Comparison of ENCODE assay signal across 18 mouse cellular contexts in the genomic region with DNA sequence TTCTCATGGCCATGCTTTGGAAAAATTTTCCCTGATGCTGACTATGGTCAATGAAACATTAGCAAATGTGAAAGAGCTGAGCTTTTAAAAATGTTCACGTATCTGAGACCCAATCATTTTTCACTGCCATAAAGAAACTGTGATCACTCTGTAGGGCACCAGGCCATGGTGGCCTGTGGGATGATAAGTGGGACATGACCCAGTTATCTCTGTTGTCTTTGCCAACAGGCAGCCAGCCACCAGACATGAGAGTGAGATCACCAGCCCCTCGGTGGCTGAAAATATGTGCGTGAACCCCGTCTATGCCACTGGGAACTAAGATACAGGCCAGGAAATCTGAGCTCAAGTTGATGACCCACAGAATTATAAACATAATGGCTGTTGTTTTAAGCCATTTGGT. TPM values are rescaled to one million over a fixed set of nuclear protein-coding genes. Genes with fewer than 3 reads are reported as not detected.
DNase-seq lines count a peak whose midpoint lies in the region; ATAC-seq and TF ChIP-seq lines count a peak whose summit lies in the region.
"Had no signal": no experiment of that assay in that cellular context is flagged by ENCODE, and none has a peak within 500 bp of the region (broad histone marks: within the 10 kb centered on the region; RNA-seq: fewer than 3 reads in every experiment).

No protein-coding gene starts in this region.

- no peaks in the 10 kb centered on the region for H3K4me1 ChIP-seq in cerebellum, adult 2 months (ENCODE audit: control insufficient read depth, insufficient read depth, low read length)
- H3K4me1 ChIP-seq: hindbrain, embryonic 13.5 days; intestine, embryonic 15.5 days; kidney, embryonic 15.5 days; limb, embryonic 12.5 days; neural tube, embryonic 13.5 days had no signal

- WGBS in cerebellum, adult 2 months, result 6% methylated on average over 4 of the region's 4 CpGs

- no peaks in the 10 kb centered on the region for H3K27me3 ChIP-seq in cerebellum, adult 2 months (ENCODE audit: control insufficient read depth, insufficient read depth, low read length)
- H3K27me3 ChIP-seq: hindbrain, embryonic 13.5 days; intestine, embryonic 15.5 days; kidney, embryonic 15.5 days; limb, embryonic 12.5 days; megakaryocyte, embryonic 14.5 days; neural tube, embryonic 13.5 days had no signal

- peak; percentile 11 to 45 for DNase-seq in cerebellum, adult 2 months
- no peak for DNase-seq in cerebellum, adult 9-10 months
- DNase-seq in heart, adult 18-20 months, result peak; percentile 41 to 45
- no peak for DNase-seq in heart, adult 8-10 months (ENCODE audit: low spot score)
- DNase-seq in heart, postnatal 4 days, result peak; percentile 55
- DNase-seq in right cerebral cortex, postnatal 36 days (ENCODE audit: low spot score in 2 of 2), result no peak
- DNase-seq: thymus, adult 2 months had no signal

- TF ChIP-seq POLR2A in cerebellum, adult 2 months (IDR thresholded peaks at IDR 0.05; ENCODE audit: borderline replicate concordance, insufficient read depth, low read length), result no peak

- TF ChIP-seq CTCF in cerebellum, adult 2 months (IDR thresholded peaks at IDR 0.05; ENCODE audit: borderline replicate concordance, insufficient read depth, low read depth, low read length), result no peak

- no peak overlapping the region for H3K27ac ChIP-seq in cerebellum, adult 2 months (ENCODE audit: insufficient read depth, low read length)
- H3K27ac ChIP-seq: hindbrain, embryonic 13.5 days; intestine, embryonic 15.5 days; kidney, embryonic 15.5 days; limb, embryonic 12.5 days; neural tube, embryonic 13.5 days had no signal

- H3K4me3 ChIP-seq in cerebellum, adult 2 months (replicated peaks; ENCODE audit: insufficient read depth, low read depth, low read length), result no peak overlapping the region
- H3K4me3 ChIP-seq: erythroblast, embryonic 14.5 days; hindbrain, embryonic 13.5 days; intestine, embryonic 15.5 days; kidney, embryonic 15.5 days; limb, embryonic 12.5 days; neural tube, embryonic 13.5 days had no signal

- peak; percentile 58 for ATAC-seq in megakaryocyte progenitor cell, adult 5-6 weeks (replicated peaks; ENCODE audit: poor library complexity)
- ATAC-seq in monocyte, adult 5-6 weeks (replicated peaks; ENCODE audit: insufficient number of reproducible peaks, low FRiP score, low TSS enrichment, poor library complexity, severe bottlenecking), result no peak
- ATAC-seq: forebrain, embryonic 16.5 days; intestine, embryonic 15.5 days; Patski had no signal

RNA-seq across cellular contexts. Expression of a gene that starts 14.2 kb away (rescaled TPM):
- polyA plus RNA-seq in cerebellum, adult 2 months (2012; rRNA removed), result 7.3 and 9.5 TPM in 2 replicates
- total RNA-seq in heart, adult 18-20 months (2021), result 10 to 100 TPM; 11.2 to 11.5 TPM
- 10 to 100 TPM; 10.6 to 16.1 (median 12.2) TPM for total RNA-seq in heart, adult 8-10 months (2022)
- total RNA-seq in heart, postnatal 4 days (2021), result 10 to 100 TPM; 22.5 to 23.9 TPM
- total RNA-seq in megakaryocyte progenitor cell, adult 5-6 weeks (2015), result 0.54 and 1.1 TPM in 2 replicates
- total RNA-seq in megakaryocyte progenitor cell, adult 5-6 weeks (2017), result 0.75 and 1.4 TPM in 2 replicates
- total RNA-seq in monocyte, adult 5-6 weeks (2017), result 0.49 to 0.64 TPM (median 0.57 TPM) in 3 replicates
- polyA plus RNA-seq: erythroblast, embryonic 14.5 days; Patski had no signal

Comparison
In these comparisons a context has a peak if more than half of its experiments do, and no peak if none do; other contexts are left out.
1. DNase-seq: peak in cerebellum, adult 2 months (2 of 2), heart, adult 18-20 months (2 of 2) and heart, postnatal 4 days (single experiment); none in cerebellum, adult 9-10 months (single experiment), heart, adult 8-10 months (single experiment) and right cerebral cortex, postnatal 36 days (0 of 2).